Comparison of ENCODE assay signal across 8 mouse cellular contexts in genomic region chr9:44084236-44084635, GRCm38 (mm10). TPM values are rescaled to one million over a fixed set of nuclear protein-coding genes. Genes with fewer than 3 reads are reported as not detected.
DNase-seq lines count a peak whose midpoint lies in the region; ATAC-seq and TF ChIP-seq lines count a peak whose summit lies in the region.

No protein-coding gene starts in this region.

- H3K27me3 ChIP-seq in kidney, embryonic 16.5 days (ENCODE audit: insufficient read depth, low read length): 0 out of 2 replicates have a peak, but pooled peaks cover 3% of the 10 kb centered on the region
- peaks cover 13% of the 10 kb centered on the region for H3K27me3 ChIP-seq in hindbrain, embryonic 16.5 days (replicated peaks; ENCODE audit: control insufficient read depth, insufficient read depth, low read length)
- peaks cover 16% of the 10 kb centered on the region for H3K27me3 ChIP-seq in midbrain, postnatal 0 days (ENCODE audit: insufficient read depth, low read length)

- TF ChIP-seq CTCF in bone marrow macrophage, adult 2 months (IDR thresholded peaks at IDR 0.05; ENCODE audit: low read depth, low read length): no peak
- TF ChIP-seq CTCF in midbrain, postnatal 0 days (IDR thresholded peaks at IDR 0.05): no peak

- no peaks in the 10 kb centered on the region for H3K9me3 ChIP-seq in kidney, embryonic 16.5 days (ENCODE audit: low read length)
- H3K9me3 ChIP-seq in hindbrain, embryonic 16.5 days (ENCODE audit: control insufficient read depth, low read length): no peaks in the 10 kb centered on the region
- H3K9me3 ChIP-seq in midbrain, postnatal 0 days (ENCODE audit: low read length): no peaks in the 10 kb centered on the region

- H3K36me3 ChIP-seq in kidney, embryonic 16.5 days (ENCODE audit: insufficient read depth, low read length): no peaks in the 10 kb centered on the region
- no peaks in the 10 kb centered on the region for H3K36me3 ChIP-seq in hindbrain, embryonic 16.5 days (ENCODE audit: control insufficient read depth, insufficient read depth, low read length)
- no peaks in the 10 kb centered on the region for H3K36me3 ChIP-seq in midbrain, postnatal 0 days (ENCODE audit: insufficient read depth, low read length)

- peak overlapping the region; percentile 56 for H3K9ac ChIP-seq in kidney, embryonic 16.5 days (replicated peaks; ENCODE audit: low read length)
- H3K9ac ChIP-seq in hindbrain, embryonic 16.5 days (ENCODE audit: low read depth, low read length): peak overlapping the region; percentile 76
- peak overlapping the region; percentile 56 for H3K9ac ChIP-seq in midbrain, postnatal 0 days (replicated peaks; ENCODE audit: low read length, poor library complexity, severe bottlenecking)

- peak overlapping the region; percentile 66 for H3K27ac ChIP-seq in kidney, embryonic 16.5 days (ENCODE audit: low read length)
- H3K27ac ChIP-seq in bone marrow macrophage, adult 2 months (ENCODE audit: insufficient read depth, low read depth, low read length): 0 out of 2 replicates have a peak overlapping the region, but pooled peaks have one; percentile 2
- no peak overlapping the region for H3K27ac ChIP-seq in hindbrain, embryonic 16.5 days (ENCODE audit: low read depth, low read length)
- no peak overlapping the region for H3K27ac ChIP-seq in midbrain, postnatal 0 days (ENCODE audit: low read depth, low read length)

- WGBS in kidney, embryonic 16.5 days: 2% methylated on average over 14 of the region's 14 CpGs
- WGBS in hindbrain, embryonic 16.5 days: 2% methylated on average over 14 of the region's 14 CpGs
- WGBS in midbrain, postnatal 0 days: 5% methylated on average over 14 of the region's 14 CpGs

- H3K4me2 ChIP-seq in kidney, embryonic 16.5 days (replicated peaks; ENCODE audit: low read depth, low read length): peak overlapping the region; percentile 91
- H3K4me2 ChIP-seq in hindbrain, embryonic 16.5 days (ENCODE audit: low read length): peak overlapping the region; percentile 100
- H3K4me2 ChIP-seq in midbrain, postnatal 0 days (ENCODE audit: low read depth, low read length, poor library complexity, severe bottlenecking): peak overlapping the region; percentile 100

- peak overlapping the region; percentile 60 for H3K4me3 ChIP-seq in kidney, embryonic 16.5 days (ENCODE audit: low read length)
- peak overlapping the region; percentile 61 for H3K4me3 ChIP-seq in bone marrow macrophage, adult 2 months (ENCODE audit: insufficient read depth, low read length)
- peak overlapping the region; percentile 64 for H3K4me3 ChIP-seq in hindbrain, embryonic 16.5 days (ENCODE audit: low read length)
- H3K4me3 ChIP-seq in midbrain, postnatal 0 days (ENCODE audit: low read depth, low read length): peak overlapping the region; percentile 57

- no peak for DNase-seq in kidney, postnatal 4 days
- no peak for DNase-seq in midbrain, postnatal 0 days (ENCODE audit: low spot score)
- DNase-seq in adrenal gland, adult 18-20 months (ENCODE audit: low spot score in 2 of 2): no peak
- no peak for DNase-seq in cerebellum, adult 9-11 months
- no peak for DNase-seq in adrenal gland, postnatal 10 days

- no peak for ATAC-seq in kidney, embryonic 16.5 days (ENCODE audit: low FRiP score, low TSS enrichment)
- ATAC-seq in hindbrain, embryonic 16.5 days: 0 out of 2 replicates have a peak, but pooled peaks have one; percentile 6
- ATAC-seq in midbrain, postnatal 0 days (ENCODE audit: low FRiP score): no peak

- TF ChIP-seq POLR2A in bone marrow macrophage, adult 2 months (IDR thresholded peaks at IDR 0.05; ENCODE audit: borderline replicate concordance, low read depth, low read length): no peak

- peaks cover 74% of the 10 kb centered on the region for H3K4me1 ChIP-seq in kidney, embryonic 16.5 days (ENCODE audit: insufficient read depth, low read length)
- peaks cover 36% of the 10 kb centered on the region for H3K4me1 ChIP-seq in bone marrow macrophage, adult 2 months (ENCODE audit: control insufficient read depth, insufficient read depth, low read length)
- peaks cover 26% of the 10 kb centered on the region for H3K4me1 ChIP-seq in hindbrain, embryonic 16.5 days (ENCODE audit: control insufficient read depth, insufficient read depth, low read depth, low read length)
- peaks cover 19% of the 10 kb centered on the region; the same call in 1 of the 2 replicates for H3K4me1 ChIP-seq in midbrain, postnatal 0 days (ENCODE audit: insufficient read depth, low read length)

RNA-seq across cellular contexts. Expression of gene Mfrp, which starts 17.3 kb away (rescaled TPM):
- 0.10 and 0.25 TPM in 2 replicates for polyA plus RNA-seq in kidney, embryonic 16.5 days (2015; fragmentation: Nextera tagmentation; extraction: Ambion mirVana)
- polyA plus RNA-seq in bone marrow macrophage, adult 2 months (2012; ENCODE audit: insufficient read depth, insufficient read length, missing spikeins): not detected in 2 replicates
- polyA plus RNA-seq in hindbrain, embryonic 16.5 days (2015; fragmentation: Nextera tagmentation; extraction: Ambion mirVana): 0.20 and 0.31 TPM in 2 replicates
- 0.19 and 2.8 TPM in 2 replicates for total RNA-seq in midbrain, postnatal 0 days (2014; rRNA removed)
- polyA plus RNA-seq in midbrain, postnatal 0 days (2015; fragmentation: Nextera tagmentation; extraction: Ambion mirVana): 0.05 TPM in 1 of 2 replicates, not detected in the other
- total RNA-seq in adrenal gland, adult 18-20 months (2021): not detected
- under 1 TPM in 1 of 2 experiments, not detected in 1; 0.30 TPM for total RNA-seq in adrenal gland, postnatal 10 days (2021)

RNA-seq across cellular contexts. Expression of gene Usp2, which starts 17.4 kb away (rescaled TPM):
- 53.9 and 57.7 TPM in 2 replicates for polyA plus RNA-seq in kidney, embryonic 16.5 days (2015; fragmentation: Nextera tagmentation; extraction: Ambion mirVana)
- polyA plus RNA-seq in bone marrow macrophage, adult 2 months (2012; ENCODE audit: insufficient read depth, insufficient read length, missing spikeins): 3.2 and 4.3 TPM in 2 replicates
- 12.8 and 18.6 TPM in 2 replicates for polyA plus RNA-seq in hindbrain, embryonic 16.5 days (2015; fragmentation: Nextera tagmentation; extraction: Ambion mirVana)
- total RNA-seq in midbrain, postnatal 0 days (2014; rRNA removed): 7.5 and 8.0 TPM in 2 replicates
- polyA plus RNA-seq in midbrain, postnatal 0 days (2015; fragmentation: Nextera tagmentation; extraction: Ambion mirVana): 14.5 and 15.1 TPM in 2 replicates
- 10 to 100 TPM; 36.4 to 40.9 TPM for total RNA-seq in adrenal gland, adult 18-20 months (2021)
- total RNA-seq in adrenal gland, postnatal 10 days (2021): 10 to 100 TPM; 36.4 to 52.2 TPM

RNA-seq across cellular contexts. Expression of gene C1qtnf5, which starts 22.8 kb away (rescaled TPM):
- 4.7 and 5.7 TPM in 2 replicates for polyA plus RNA-seq in kidney, embryonic 16.5 days (2015; fragmentation: Nextera tagmentation; extraction: Ambion mirVana)
- not detected in 2 replicates for polyA plus RNA-seq in bone marrow macrophage, adult 2 months (2012; ENCODE audit: insufficient read depth, insufficient read length, missing spikeins)
- polyA plus RNA-seq in hindbrain, embryonic 16.5 days (2015; fragmentation: Nextera tagmentation; extraction: Ambion mirVana): 8.5 and 9.5 TPM in 2 replicates
- total RNA-seq in midbrain, postnatal 0 days (2014; rRNA removed): 16.6 and 29.0 TPM in 2 replicates
- polyA plus RNA-seq in midbrain, postnatal 0 days (2015; fragmentation: Nextera tagmentation; extraction: Ambion mirVana): 9.9 and 10.7 TPM in 2 replicates
- 10 to 100 TPM; 13.2 to 17.8 TPM for total RNA-seq in adrenal gland, adult 18-20 months (2021)
- total RNA-seq in adrenal gland, postnatal 10 days (2021): 10 to 100 TPM; 16.7 to 21.9 TPM

RNA-seq across cellular contexts. Expression of gene Gm49380, which starts 29.1 kb away (rescaled TPM):
- 0.22 and 0.25 TPM in 2 replicates for polyA plus RNA-seq in kidney, embryonic 16.5 days (2015; fragmentation: Nextera tagmentation; extraction: Ambion mirVana)
- not detected in 2 replicates for polyA plus RNA-seq in bone marrow macrophage, adult 2 months (2012; ENCODE audit: insufficient read depth, insufficient read length, missing spikeins)
- polyA plus RNA-seq in hindbrain, embryonic 16.5 days (2015; fragmentation: Nextera tagmentation; extraction: Ambion mirVana): 0.14 and 0.24 TPM in 2 replicates
- not detected in 2 replicates for total RNA-seq in midbrain, postnatal 0 days (2014; rRNA removed)
- polyA plus RNA-seq in midbrain, postnatal 0 days (2015; fragmentation: Nextera tagmentation; extraction: Ambion mirVana): 0.07 and 0.27 TPM in 2 replicates
- total RNA-seq in adrenal gland, adult 18-20 months (2021): under 1 TPM; 0.27 to 0.48 TPM
- under 1 TPM in 1 of 2 experiments, not detected in 1; 0.51 TPM for total RNA-seq in adrenal gland, postnatal 10 days (2021)

RNA-seq across cellular contexts. Expression of gene Rnf26, which starts 29.1 kb away (rescaled TPM):
- polyA plus RNA-seq in kidney, embryonic 16.5 days (2015; fragmentation: Nextera tagmentation; extraction: Ambion mirVana): 75.0 and 87.0 TPM in 2 replicates
- 24.2 and 25.0 TPM in 2 replicates for polyA plus RNA-seq in bone marrow macrophage, adult 2 months (2012; ENCODE audit: insufficient read depth, insufficient read length, missing spikeins)
- polyA plus RNA-seq in hindbrain, embryonic 16.5 days (2015; fragmentation: Nextera tagmentation; extraction: Ambion mirVana): 33.0 and 37.8 TPM in 2 replicates
- 13.0 and 15.0 TPM in 2 replicates for total RNA-seq in midbrain, postnatal 0 days (2014; rRNA removed)
- 33.4 and 34.1 TPM in 2 replicates for polyA plus RNA-seq in midbrain, postnatal 0 days (2015; fragmentation: Nextera tagmentation; extraction: Ambion mirVana)
- total RNA-seq in adrenal gland, adult 18-20 months (2021): 10 to 100 TPM; 19.4 to 24.1 TPM
- total RNA-seq in adrenal gland, postnatal 10 days (2021): 10 to 100 TPM; 29.3 to 35.5 TPM

Comparison
In these comparisons a context has a peak if more than half of its experiments do, and no peak if none do; other contexts are left out.
1. H3K27ac ChIP-seq: peak in kidney, embryonic 16.5 days (single experiment) and bone marrow macrophage, adult 2 months (single experiment); none in hindbrain, embryonic 16.5 days (single experiment) and midbrain, postnatal 0 days (single experiment).
2. Peak in every context shown above with its lines, with median percentiles within 50 percentile points of each other: H3K4me2 ChIP-seq, H3K4me3 ChIP-seq and H3K9ac ChIP-seq.